Mouse (Mus musculus): ENCODE measurements around the gene Nfix.
A peak's percentile ranks its signal among the peaks of the same experiment; 100 is the strongest.
"Not testable (repeated sequence)": the region's sequence is repeated elsewhere in the genome, so short reads cannot be mapped to it uniquely, and the experiment has no call there.

The Nfix gene

DNA sequence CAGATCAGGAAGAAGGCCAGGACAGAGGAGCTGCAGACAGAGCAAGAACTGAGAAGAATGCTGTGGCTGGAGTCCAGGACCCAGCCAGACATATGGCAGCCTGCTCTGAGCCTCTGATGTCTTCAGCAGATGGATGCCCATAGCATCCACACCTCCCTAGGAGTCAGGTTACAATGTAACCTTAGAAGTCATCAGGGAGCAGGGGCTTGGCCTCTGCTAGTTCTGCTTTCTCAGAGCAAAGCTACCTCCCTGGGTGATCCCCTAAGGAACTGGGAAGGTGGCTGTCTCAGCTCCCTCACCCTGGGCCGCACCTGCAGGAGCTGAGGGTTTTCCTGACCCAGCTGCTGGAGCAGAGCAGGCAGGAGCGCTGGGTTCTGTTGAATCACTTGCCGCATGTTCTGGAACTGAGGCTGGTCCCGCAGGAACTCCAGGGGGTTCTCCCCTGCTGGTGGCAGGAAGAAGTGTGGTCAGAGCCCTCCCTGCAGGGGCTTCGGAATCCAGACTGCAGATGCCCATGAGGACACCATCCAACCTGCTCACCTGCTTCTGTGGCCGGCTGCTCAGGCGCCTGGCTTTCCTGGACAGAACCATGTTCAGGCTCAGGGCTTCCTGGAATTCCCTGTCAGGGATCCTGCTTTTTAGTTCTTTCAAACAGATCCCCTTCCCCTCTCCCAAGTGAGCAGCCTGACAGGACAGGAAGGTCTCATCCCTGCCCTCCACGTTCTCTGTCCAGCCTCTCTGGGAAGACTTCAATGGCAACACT lies 37.2 kb upstream of the Nfix start:
- Histone ChIP-seq H3K36me3 (ENCODE audit: control insufficient read depth, insufficient read depth, low read length, poor library complexity, severe bottlenecking) (peaks cover 18% of the 10 kb centered on the region), H3K27me3 (ENCODE audit: control insufficient read depth, insufficient read depth, low read length, poor library complexity, severe bottlenecking) (no peaks in the 10 kb centered on the region)
- no peak for DNase-seq (ENCODE audit: low read depth, low spot score)

DNA sequence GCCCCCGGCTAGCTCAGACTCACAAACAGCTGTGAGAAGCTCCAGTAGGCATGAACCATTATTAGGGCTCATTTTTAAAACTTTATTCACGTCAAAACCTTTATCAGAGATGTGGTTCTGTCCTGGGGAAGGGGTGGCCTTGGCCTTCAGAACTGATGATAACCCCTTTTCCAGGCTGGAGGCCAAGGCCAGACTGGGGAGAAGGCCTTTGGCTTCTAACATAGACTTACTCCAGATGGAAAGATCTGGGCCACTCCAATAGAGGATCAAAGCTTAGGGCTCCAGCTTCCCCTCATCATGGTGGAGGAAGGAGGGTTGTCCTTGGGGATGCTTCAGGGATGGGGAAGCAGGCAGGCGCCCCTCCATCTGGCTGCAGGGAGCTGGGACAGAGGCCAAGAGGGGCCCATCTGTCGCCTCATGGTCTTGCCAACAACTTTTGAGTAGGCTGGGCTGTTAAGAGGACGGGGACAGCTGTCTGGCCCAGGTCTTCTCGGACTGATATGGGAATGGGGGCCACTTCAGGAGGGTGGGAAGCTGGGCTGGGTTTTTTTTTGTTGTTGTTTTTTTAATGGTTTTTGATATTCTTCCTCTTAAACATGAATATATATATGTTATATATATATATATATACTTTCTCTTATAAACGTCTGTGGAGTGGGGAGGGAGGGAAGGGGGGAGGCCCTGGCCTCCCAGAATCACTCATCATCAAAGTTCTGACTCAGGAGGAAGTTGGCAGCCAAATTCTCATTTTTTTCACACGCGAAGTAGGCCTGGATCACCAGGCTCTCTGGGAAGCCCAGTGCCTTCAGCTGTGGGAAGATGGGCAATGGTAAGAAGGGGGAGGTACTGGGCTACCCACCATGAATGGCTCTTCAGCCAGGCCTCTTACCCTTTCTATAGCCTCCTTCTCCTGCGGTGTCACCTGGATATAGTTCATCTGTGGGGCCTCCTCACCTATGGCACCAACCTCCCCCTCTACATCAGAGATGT lies 35.0 kb upstream of the Nfix start:
- DNase-seq (ENCODE audit: low read depth, low spot score), result no peak
- H3K27me3 ChIP-seq (ENCODE audit: control insufficient read depth, insufficient read depth, low read length, poor library complexity, severe bottlenecking), result no peaks in the 10 kb centered on the region
- H3K36me3 ChIP-seq (ENCODE audit: control insufficient read depth, insufficient read depth, low read length, poor library complexity, severe bottlenecking), result peaks cover 13% of the 10 kb centered on the region

DNA sequence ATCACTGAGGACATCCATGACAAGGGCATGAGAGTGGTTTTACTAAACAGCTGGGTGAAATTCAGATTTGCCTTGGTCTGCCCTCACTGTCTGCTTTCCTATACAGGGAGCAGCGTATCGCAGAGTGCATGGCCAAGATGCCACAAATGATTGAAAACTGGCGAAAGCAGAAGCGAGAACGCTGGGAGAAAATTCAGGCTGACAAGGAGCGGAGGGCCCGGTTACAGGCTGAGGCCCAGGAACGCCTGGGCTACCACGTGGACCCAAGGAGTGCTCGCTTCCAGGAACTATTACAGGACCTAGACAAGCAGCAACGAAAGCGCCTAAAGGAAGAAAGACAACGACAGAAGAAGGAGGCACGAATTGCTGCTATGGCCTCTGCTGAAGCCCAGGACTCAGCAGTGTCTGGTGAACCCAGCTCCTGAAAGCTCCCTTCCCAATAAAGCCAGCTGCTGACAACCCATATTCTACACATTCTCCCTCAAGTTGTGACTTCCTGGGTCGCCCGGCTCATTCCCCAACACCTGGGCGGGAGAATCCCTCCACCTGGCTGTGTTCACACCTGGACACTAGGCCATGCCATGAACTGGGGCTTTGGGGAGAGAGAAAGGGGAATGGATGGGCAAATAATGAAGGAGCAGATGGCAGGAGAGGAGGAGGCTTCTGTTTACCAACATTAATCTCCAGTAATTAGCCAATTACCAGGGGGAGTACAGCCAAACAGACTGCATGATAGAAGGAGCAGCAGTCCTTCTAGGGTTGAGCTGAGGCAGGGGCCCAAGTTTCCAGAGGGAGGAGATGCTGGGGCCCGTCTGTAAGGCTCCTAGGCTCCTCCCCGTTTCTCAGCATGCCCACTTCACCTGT lies 34.1 kb upstream of the Nfix start:
- H3K27me3 ChIP-seq (ENCODE audit: control insufficient read depth, insufficient read depth, low read length, poor library complexity, severe bottlenecking), result no peaks in the 10 kb centered on the region
- DNase-seq (ENCODE audit: low read depth, low spot score), result no peak
- H3K36me3 ChIP-seq (ENCODE audit: control insufficient read depth, insufficient read depth, low read length, poor library complexity, severe bottlenecking), result peaks cover 13% of the 10 kb centered on the region

DNA sequence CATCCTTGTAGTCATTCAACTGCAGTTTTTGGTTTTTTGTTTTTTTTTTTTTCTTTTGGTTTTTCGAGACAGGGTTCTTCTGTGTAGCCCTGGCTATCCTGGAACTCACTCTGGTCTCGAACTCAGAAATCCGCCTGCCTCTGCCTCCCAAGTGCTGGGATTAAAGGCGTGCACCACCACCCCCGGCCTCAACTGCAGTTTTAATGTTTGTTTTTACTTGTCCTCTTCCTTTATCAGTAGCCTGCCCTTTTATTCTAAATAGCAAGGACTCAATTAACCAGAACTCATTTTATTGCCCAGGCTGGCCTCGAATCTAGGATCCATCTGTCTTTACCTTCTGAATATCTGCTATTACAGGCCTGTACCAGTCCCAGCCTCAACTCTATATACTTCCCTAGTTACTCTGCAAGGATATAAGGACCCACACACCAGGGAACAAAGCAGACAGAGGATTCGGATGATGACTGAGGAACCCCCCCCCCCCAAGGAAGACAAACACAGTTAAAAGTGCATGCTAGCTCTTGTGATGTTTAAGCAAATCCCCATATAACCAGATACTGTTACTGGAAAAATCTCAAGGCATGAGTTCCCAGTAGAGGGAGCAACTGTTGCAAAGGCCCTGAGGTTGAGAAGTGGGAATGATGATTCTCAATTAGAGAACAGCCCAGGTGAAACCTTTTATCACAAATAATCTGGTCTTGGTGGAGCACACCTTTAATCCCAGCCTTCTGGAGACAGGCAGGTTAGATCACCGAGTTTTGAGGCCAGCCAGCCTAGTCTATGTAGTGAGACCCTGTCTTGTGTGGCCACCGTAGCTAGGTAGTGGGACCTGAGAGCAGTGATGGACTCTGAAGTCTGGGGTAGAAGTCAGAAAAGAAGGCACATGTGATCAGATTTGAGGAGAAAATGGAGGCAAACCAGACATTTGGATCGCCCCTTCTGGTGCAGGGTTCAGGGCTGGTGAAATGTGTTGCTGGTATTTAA lies 32.9 kb upstream of the Nfix start:
- Histone ChIP-seq H3K27me3 (ENCODE audit: control insufficient read depth, insufficient read depth, low read length, poor library complexity, severe bottlenecking) (no peaks in the 10 kb centered on the region), H3K36me3 (ENCODE audit: control insufficient read depth, insufficient read depth, low read length, poor library complexity, severe bottlenecking) (peaks cover 13% of the 10 kb centered on the region)
- DNase-seq (ENCODE audit: low read depth, low spot score), result no peak

DNA sequence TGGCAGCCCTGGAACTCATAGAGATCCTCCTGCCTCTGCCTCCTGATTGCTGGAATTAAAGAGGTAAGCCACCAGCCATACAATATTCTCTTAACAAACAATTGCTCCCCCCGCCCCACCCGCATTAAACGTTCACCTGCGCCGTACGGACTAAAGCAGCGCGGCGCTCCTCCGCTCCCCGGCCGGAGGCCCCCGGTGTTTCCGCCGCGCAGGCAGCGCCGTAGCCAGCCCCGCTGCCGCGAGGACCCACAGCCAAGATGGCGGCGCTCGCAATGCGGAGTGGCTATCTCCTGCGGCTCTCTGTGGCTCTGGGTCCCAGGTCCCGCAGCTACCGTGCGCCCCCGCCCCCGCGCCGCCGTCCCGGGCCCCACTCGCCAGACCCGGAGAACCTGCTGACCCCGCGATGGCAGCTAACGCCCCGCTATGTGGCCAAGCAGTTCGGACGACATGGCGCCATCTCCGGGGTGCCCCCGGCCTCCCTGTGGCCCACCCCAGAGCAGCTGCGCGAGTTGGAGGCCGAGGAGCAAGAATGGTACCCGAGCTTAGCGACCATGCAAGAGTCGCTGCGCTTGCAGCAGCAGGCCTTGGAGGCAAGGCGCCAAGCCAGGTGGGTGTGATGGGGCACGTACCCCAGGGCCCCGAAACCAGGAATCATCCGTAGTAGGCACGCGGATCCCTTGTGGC lies 32.0 kb upstream of the Nfix start:
- Histone ChIP-seq H3K36me3 (ENCODE audit: control insufficient read depth, insufficient read depth, low read length, poor library complexity, severe bottlenecking) (peaks cover 8% of the 10 kb centered on the region), H3K27me3 (ENCODE audit: control insufficient read depth, insufficient read depth, low read length, poor library complexity, severe bottlenecking) (no peaks in the 10 kb centered on the region; the same call in 1 of the 2 replicates)
- peak; percentile 86 for DNase-seq (ENCODE audit: low read depth, low spot score)

DNA sequence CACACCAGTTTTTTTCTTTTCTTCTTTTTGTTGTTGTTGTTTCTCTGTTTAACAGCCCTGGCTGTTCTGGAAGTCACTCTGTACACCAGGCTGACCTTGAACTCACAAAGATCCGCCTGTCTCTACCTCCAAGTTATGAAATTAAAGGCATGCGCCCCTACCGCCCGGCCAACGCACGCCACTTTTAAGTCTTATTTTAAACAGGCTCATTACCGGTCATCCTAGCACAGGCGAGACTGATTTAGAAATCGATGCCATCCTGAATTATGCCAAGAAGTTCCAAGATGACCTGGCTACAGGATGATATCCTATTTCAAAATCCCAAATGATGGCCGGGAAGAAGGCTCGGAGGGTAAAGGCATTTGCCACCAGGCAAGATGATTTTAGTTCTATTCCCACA lies 31.3 kb upstream of the Nfix start, which contains the start of gene Gadd45gip1:
Gadd45gip1 (plus strand) TSS at position 33 of the 400 bp plus-strand sequence.
- no peaks in the 10 kb centered on the region; the same call in 1 of the 2 replicates for H3K27me3 ChIP-seq (ENCODE audit: control insufficient read depth, insufficient read depth, low read length, poor library complexity, severe bottlenecking)
- DNase-seq (ENCODE audit: low read depth, low spot score), result peak; percentile 81

DNA sequence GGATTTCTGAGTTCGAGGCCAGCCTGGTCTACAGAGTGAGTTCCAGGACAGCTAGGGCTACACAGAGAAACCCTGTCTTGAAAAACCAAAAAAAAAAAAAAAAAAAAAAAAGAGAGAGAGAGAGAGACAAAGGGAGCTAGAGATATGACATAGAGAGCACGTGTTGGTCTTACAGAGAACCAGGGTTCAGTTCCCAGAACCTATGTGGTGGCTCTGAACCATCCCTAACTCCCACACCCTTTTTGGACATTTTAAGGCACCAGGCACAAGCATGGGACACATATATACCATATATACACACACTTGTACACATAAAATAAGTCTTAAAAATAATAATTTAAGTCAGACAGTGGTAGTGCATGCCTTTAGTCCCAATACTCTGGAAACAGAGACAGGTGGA lies 26.4 kb upstream of the Nfix start:
- DNase-seq (ENCODE audit: low read depth, low spot score); H3K36me3 ChIP-seq (ENCODE audit: control insufficient read depth, insufficient read depth, low read length, poor library complexity, severe bottlenecking); H3K27me3 ChIP-seq (ENCODE audit: control insufficient read depth, insufficient read depth, low read length, poor library complexity, severe bottlenecking): not testable (repeated sequence)

More for the DNA sequence above, 31.3 kb upstream of the Nfix start, which contains the start of gene Gadd45gip1:
- peaks cover 8% of the 10 kb centered on the region for H3K36me3 ChIP-seq (ENCODE audit: control insufficient read depth, insufficient read depth, low read length, poor library complexity, severe bottlenecking)

DNA sequence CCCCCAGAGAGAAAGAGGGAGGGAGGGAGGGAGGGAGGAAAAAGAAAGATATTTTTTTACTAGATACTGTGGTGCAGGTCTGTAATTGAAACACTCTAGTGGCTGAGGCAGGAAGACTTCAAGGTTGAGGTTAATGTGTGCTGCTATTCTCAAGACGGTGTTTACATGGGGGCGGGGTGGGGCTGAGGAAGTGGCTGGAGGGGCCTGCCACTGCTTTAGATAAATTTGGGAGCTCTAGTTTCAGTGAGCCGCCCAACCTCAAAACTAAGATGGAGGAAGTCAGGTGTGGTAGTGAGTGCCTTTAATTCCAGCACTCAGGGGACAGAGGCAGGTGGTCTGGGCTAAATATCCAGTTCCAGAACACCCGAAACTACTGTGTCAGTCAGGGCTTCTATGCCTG lies 25.5 kb upstream of the Nfix start:
- H3K36me3 ChIP-seq (ENCODE audit: control insufficient read depth, insufficient read depth, low read length, poor library complexity, severe bottlenecking), result no peaks in the 10 kb centered on the region
- no peaks in the 10 kb centered on the region; the same call in 1 of the 2 replicates for H3K27me3 ChIP-seq (ENCODE audit: control insufficient read depth, insufficient read depth, low read length, poor library complexity, severe bottlenecking)
- DNase-seq (ENCODE audit: low read depth, low spot score), result peak; percentile 31

DNA sequence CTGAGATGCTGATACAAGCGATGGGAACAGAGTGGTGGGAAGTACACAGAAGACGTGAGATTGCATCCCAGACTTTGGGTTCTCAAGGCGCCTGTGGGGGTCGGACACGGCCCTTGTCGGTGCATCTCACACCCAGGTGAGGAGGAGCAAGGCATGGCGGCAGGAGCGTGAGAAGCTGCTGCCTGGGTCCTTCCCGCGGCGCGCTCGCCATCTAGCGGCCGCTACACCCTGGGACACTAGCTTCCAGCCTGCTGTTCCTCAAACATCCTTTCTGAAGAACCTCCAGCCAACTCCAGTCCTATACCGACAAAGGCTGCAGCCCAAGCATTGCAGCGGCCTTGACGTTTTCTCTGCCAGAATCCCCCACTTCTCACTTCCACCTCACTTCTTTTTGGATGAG lies 23.5 kb upstream of the Nfix start:
- peak; percentile 83 for DNase-seq (ENCODE audit: low read depth, low spot score)
- H3K36me3 ChIP-seq (ENCODE audit: control insufficient read depth, insufficient read depth, low read length, poor library complexity, severe bottlenecking), result no peaks in the 10 kb centered on the region
- H3K27me3 ChIP-seq (ENCODE audit: control insufficient read depth, insufficient read depth, low read length, poor library complexity, severe bottlenecking), result no peaks in the 10 kb centered on the region; the same call in 1 of the 2 replicates

DNA sequence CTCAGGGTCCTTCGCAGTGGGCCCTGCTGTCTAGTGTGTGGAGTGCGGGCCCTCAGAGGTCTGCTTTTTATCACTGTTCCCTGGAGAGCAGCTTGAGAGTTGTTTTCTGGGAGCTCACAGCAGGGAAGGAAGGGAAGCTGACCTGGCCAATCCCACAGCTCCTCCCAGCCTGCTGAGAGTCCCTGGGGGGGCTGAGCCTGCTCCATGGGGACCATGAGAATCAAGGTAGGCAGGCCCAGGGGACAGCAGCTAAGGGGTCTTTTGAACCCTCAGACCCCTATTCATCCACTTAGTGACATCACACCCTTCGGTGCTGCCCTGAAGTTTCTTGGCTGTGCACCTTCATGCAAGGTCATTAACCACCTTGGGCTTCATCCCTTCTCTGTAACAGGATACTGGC lies 22.6 kb upstream of the Nfix start, which contains the start of gene Dand5:
Dand5 (minus strand) TSS at position 101 of the 400 bp plus-strand sequence.
- DNase-seq (ENCODE audit: low read depth, low spot score), result no peak
- H3K27me3 ChIP-seq (ENCODE audit: control insufficient read depth, insufficient read depth, low read length, poor library complexity, severe bottlenecking), result no peaks in the 10 kb centered on the region; the same call in 1 of the 2 replicates
- no peaks in the 10 kb centered on the region for H3K36me3 ChIP-seq (ENCODE audit: control insufficient read depth, insufficient read depth, low read length, poor library complexity, severe bottlenecking)

DNA sequence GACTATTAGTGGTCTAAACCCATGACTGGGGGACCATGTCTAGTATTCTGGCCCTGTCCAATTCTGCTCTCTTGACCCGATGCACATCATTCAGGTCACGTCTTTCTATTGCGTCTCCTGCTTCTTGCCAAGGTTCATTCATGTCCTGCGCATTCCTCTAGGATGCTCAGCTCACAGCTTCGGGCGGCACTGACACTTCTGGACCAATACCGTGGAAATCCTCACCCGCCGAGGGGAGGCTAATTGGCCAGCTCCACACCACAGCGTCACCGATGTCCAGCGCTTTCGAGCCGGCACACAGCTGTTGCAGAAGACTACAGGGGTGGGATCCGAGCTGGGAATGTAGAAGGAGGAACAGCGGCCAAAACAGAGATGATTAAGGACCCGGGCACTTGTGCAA lies 16.0 kb upstream of the Nfix start:
- no peak for DNase-seq (ENCODE audit: low read depth, low spot score)
- no peaks in the 10 kb centered on the region for H3K27me3 ChIP-seq (ENCODE audit: control insufficient read depth, insufficient read depth, low read length, poor library complexity, severe bottlenecking)
- H3K36me3 ChIP-seq (ENCODE audit: control insufficient read depth, insufficient read depth, low read length, poor library complexity, severe bottlenecking), result no peaks in the 10 kb centered on the region

DNA sequence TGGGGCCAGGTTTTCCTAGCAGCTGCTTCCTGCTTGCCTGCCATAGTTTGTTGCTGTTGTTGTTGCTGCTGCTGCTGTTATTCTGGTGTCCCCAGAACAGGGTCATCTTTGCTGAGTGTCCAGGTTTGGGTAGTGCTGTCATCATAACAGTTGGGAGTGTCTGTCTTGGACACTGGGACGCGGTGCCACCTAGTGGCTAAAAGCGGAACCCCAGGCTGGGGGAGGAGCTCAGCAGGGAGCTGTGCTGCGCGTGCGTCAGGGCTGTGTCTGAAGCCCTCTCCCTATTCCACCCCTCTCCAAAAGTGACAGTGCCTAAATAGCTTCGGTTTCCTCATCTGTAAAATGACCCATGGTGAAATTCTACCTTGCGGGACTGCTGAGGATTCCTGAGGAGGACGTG lies 15.4 kb upstream of the Nfix start:
- no peaks in the 10 kb centered on the region for H3K36me3 ChIP-seq (ENCODE audit: control insufficient read depth, insufficient read depth, low read length, poor library complexity, severe bottlenecking)
- peak; percentile 92 for DNase-seq (ENCODE audit: low read depth, low spot score)
- no peaks in the 10 kb centered on the region for H3K27me3 ChIP-seq (ENCODE audit: control insufficient read depth, insufficient read depth, low read length, poor library complexity, severe bottlenecking)

All from splenic B cell, adult 2 months (primary cell).